Mouse (Mus musculus): ENCODE data around the gene Rnf20. TPM values are rescaled to one million over a fixed set of nuclear protein-coding genes. Genes with fewer than 3 reads are reported as not detected.

Rnf20 gene
- polyA plus RNA-seq, 1 experiment from 2014 or later = 66.3 TPM

- Histone ChIP-seq H3K9me3 (replicated peaks) (no peaks in the 10 kb centered on the region), H3K4me1 (no peaks in the 10 kb centered on the region), H3K27ac (no peak overlapping the region), H3K27me3 (no peaks in the 10 kb centered on the region), H3K4me2 (no peak overlapping the region), H3K9ac (no peak overlapping the region), H3K4me3 (no peak overlapping the region), H3K36me3 (ENCODE audit: poor library complexity, severe bottlenecking) (peaks cover 30% of the 10 kb centered on the region)
- WGBS = 86% methylated on average over 5 of the region's 5 CpGs
- ATAC-seq = no peak
Observed at GRCm38 (mm10) chr4:49664850-49665249, 33.0 kb downstream of the Rnf20 start.

GRCm38 (mm10) chr4:49676071-49676470 is 44.3 kb downstream of the Rnf20 start:
- no peak overlapping the region for H3K27ac ChIP-seq
- H3K9me3 ChIP-seq (replicated peaks) = no peaks in the 10 kb centered on the region
- no peaks in the 10 kb centered on the region for H3K27me3 ChIP-seq
- WGBS = 93% methylated on average over 6 of the region's 6 CpGs
- H3K36me3 ChIP-seq (ENCODE audit: poor library complexity, severe bottlenecking) = no peaks in the 10 kb centered on the region
- no peak for ATAC-seq
- H3K9ac ChIP-seq = no peak overlapping the region
- H3K4me3 ChIP-seq = no peak overlapping the region
- no peak overlapping the region for H3K4me2 ChIP-seq
- H3K4me1 ChIP-seq = no peaks in the 10 kb centered on the region

- no peak overlapping the region for H3K4me2 ChIP-seq
- 77% methylated on average over 7 of the region's 7 CpGs for WGBS
- no peaks in the 10 kb centered on the region for H3K27me3 ChIP-seq
- H3K36me3 ChIP-seq (ENCODE audit: poor library complexity, severe bottlenecking) = no peaks in the 10 kb centered on the region
- H3K4me3 ChIP-seq = no peak overlapping the region
- H3K9me3 ChIP-seq (replicated peaks) = no peaks in the 10 kb centered on the region
- no peak for ATAC-seq
- H3K9ac ChIP-seq = no peak overlapping the region
- no peaks in the 10 kb centered on the region for H3K4me1 ChIP-seq
- no peak overlapping the region for H3K27ac ChIP-seq
Observed at GRCm38 (mm10) chr4:49676790-49677189, 45.0 kb downstream of the Rnf20 start.

GRCm38 (mm10) chr4:49680171-49680875 is 48.5 kb downstream of the Rnf20 start:
- Histone ChIP-seq H3K9ac (no peak overlapping the region), H3K27ac (no peak overlapping the region), H3K27me3 (no peaks in the 10 kb centered on the region), H3K4me3 (no peak overlapping the region), H3K36me3 (ENCODE audit: poor library complexity, severe bottlenecking) (no peaks in the 10 kb centered on the region), H3K4me1 (no peaks in the 10 kb centered on the region), H3K9me3 (replicated peaks) (no peaks in the 10 kb centered on the region), H3K4me2 (no peak overlapping the region)
- ATAC-seq = no peak
- 94% methylated on average over 11 of the region's 11 CpGs for WGBS

GRCm38 (mm10) chr4:49681812-49682211 is 50.0 kb downstream of the Rnf20 start, which contains the start of gene Ppp3r2:
TSS of gene Ppp3r2 (minus strand) at chr4:49682024.
- no peaks in the 10 kb centered on the region for H3K4me1 ChIP-seq
- no peak within 1 kb of the TSS for H3K4me3 ChIP-seq
- no peaks in the 10 kb centered on the region for H3K9me3 ChIP-seq (replicated peaks)
- WGBS = 86% methylated on average over 13 of the region's 13 CpGs
- no peaks in the 10 kb centered on the region for H3K36me3 ChIP-seq (ENCODE audit: poor library complexity, severe bottlenecking)
- ATAC-seq = no peak
- no peak within 1 kb of the TSS for H3K9ac ChIP-seq
- H3K27ac ChIP-seq = no peak within 1 kb of the TSS
- H3K27me3 ChIP-seq = no peaks in the 10 kb centered on the region
- no peak within 1 kb of the TSS for H3K4me2 ChIP-seq

GRCm38 (mm10) chr4:49688594-49689288 is 56.9 kb downstream of the Rnf20 start:
- H3K27ac ChIP-seq = no peak overlapping the region
- no peak overlapping the region for H3K4me2 ChIP-seq
- WGBS = 11% methylated on average over 9 of the region's 9 CpGs
- no peak overlapping the region for H3K9ac ChIP-seq
- H3K9me3 ChIP-seq (replicated peaks) = no peaks in the 10 kb centered on the region
- no peak overlapping the region for H3K4me3 ChIP-seq
- peaks cover 8% of the 10 kb centered on the region for H3K4me1 ChIP-seq
- no peaks in the 10 kb centered on the region for H3K36me3 ChIP-seq (ENCODE audit: poor library complexity, severe bottlenecking)
- ATAC-seq = peak; percentile 93
- no peaks in the 10 kb centered on the region for H3K27me3 ChIP-seq

GRCm38 (mm10) chr4:49691405-49692194 is 59.8 kb downstream of the Rnf20 start:
- Histone ChIP-seq H3K27me3 (no peaks in the 10 kb centered on the region), H3K4me2 (no peak overlapping the region), H3K4me1 (peaks cover 8% of the 10 kb centered on the region), H3K36me3 (ENCODE audit: poor library complexity, severe bottlenecking) (no peaks in the 10 kb centered on the region), H3K4me3 (no peak overlapping the region), H3K27ac (no peak overlapping the region), H3K9me3 (replicated peaks) (no peaks in the 10 kb centered on the region), H3K9ac (no peak overlapping the region)
- no peak for ATAC-seq
- WGBS = 68% methylated on average over 12 of the region's 12 CpGs

Other genes starting within 250 kb of the Rnf20 start
- not detected in 2 replicates for gene Acnat2, start 223.9 kb upstream of the Rnf20 start, polyA plus RNA-seq (2015; fragmentation: Nextera tagmentation; extraction: Ambion mirVana)
- gene Acnat1, start 158.1 kb upstream of the Rnf20 start, polyA plus RNA-seq (2015; fragmentation: Nextera tagmentation; extraction: Ambion mirVana) = not detected in 2 replicates
- 0.14 TPM in 1 of 2 replicates, not detected in the other for gene Baat, start 125.4 kb upstream of the Rnf20 start, polyA plus RNA-seq (2015; fragmentation: Nextera tagmentation; extraction: Ambion mirVana)
- gene Mrpl50, start 110.9 kb upstream of the Rnf20 start, polyA plus RNA-seq (2015; fragmentation: Nextera tagmentation; extraction: Ambion mirVana) = 82.1 and 82.3 TPM in 2 replicates
- 13.3 and 13.8 TPM in 2 replicates for gene Zfp189, start 110.8 kb upstream of the Rnf20 start, polyA plus RNA-seq (2015; fragmentation: Nextera tagmentation; extraction: Ambion mirVana)
- 0.23 TPM in 2 replicates for gene Aldob, start 82.5 kb upstream of the Rnf20 start, polyA plus RNA-seq (2015; fragmentation: Nextera tagmentation; extraction: Ambion mirVana)
- 27.0 and 30.0 TPM in 2 replicates for gene Tmem246, start 34.1 kb upstream of the Rnf20 start, polyA plus RNA-seq (2015; fragmentation: Nextera tagmentation; extraction: Ambion mirVana)
- gene Ppp3r2, start 50.0 kb downstream of the Rnf20 start, polyA plus RNA-seq (2015; fragmentation: Nextera tagmentation; extraction: Ambion mirVana) = 0.09 TPM in 1 of 2 replicates, not detected in the other
- gene Grin3a, start 213.7 kb downstream of the Rnf20 start, polyA plus RNA-seq (2015; fragmentation: Nextera tagmentation; extraction: Ambion mirVana) = 1.5 and 2.7 TPM in 2 replicates